Mouse (Mus musculus) cerebellum, adult 2 months (tissue): Measurements from ENCODE around the gene Slc8b1.

Experiments used
- CTCF ChIP-seq: fragments of 200-500 bp; IDR thresholded peaks from 2 replicates; pipeline ENCODE4 v1.5.1; 2011; ENCODE audit warnings: low read depth, mild to moderate bottlenecking, control low read depth, low read length, moderate library complexity, borderline replicate concordance; ENCODE audit not compliant: insufficient read depth
- POLR2A ChIP-seq: fragments of 200-500 bp; IDR thresholded peaks from 2 replicates; pipeline ENCODE4 v1.6.1; 2011; ENCODE audit warnings: low read length, control low read depth, borderline replicate concordance; ENCODE audit not compliant: insufficient read depth

- TF ChIP-seq POLR2A (no peak), CTCF (no peak)
These were observed 38.2 kb upstream of the Slc8b1 start, which contains the start of gene Sdsl for GRCm38 (mm10) chr5:120472770-120473169.
